Mouse (Mus musculus) kidney, adult 11 months (tissue): ENCODE measurements at regions not wholly inside any gene's neighbourhood (a gene's known extent, or its start where the extent isn't known, plus 50 kb on each side); places are given as distances from the start of the nearest gene placed in this dataset.

Experiments used
- DNase-seq: peaks from one replicate; pipeline ENCODE4 v3.0.0; 2022

DNA sequence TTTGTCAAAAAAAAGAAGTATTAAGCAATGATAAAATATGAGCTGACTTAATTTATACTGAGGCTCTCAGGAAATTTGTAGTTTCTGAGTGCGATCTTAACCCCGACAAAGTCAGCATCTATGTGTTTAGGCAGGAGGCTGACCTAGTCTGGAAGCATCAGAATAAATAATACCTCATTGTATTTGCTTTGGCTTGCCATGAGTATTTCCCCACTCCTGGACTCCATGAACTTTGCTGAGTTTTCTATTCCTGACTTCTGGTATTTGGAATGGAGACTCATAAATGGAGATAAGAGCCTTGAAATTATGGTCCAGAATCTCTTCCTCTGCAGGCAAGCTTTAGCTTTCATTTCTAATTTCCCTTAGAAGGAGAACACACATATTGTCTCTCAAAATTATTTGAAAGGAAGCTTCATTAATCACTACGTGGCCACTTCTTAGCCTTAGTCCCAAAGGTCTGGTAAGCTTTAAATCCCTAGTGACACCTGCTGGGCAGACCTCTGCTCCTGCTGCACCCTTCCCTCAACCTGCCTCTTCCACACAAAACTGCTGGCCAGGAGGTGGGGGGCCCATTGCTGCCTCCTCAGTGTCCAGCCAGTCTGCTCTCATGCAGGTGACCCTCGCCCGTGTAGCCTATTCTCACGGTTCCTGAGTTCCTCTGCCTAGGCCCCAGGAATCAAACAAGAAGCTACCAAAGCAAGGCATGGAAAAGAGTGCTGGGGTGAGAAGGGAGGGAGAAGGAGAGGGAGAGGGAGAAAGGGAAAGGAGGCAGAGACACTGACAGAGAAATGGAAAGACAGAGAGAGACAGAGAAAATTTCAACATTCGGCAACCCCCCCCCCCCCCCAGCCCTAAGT lies 173.6 kb upstream of the Klf12 start:
- peak; percentile 58 for DNase-seq

- DNase-seq: no peak
These were observed 161.7 kb upstream of the Klf12 start for GRCm38 (mm10) chr14:100446130-100446529.

GRCm38 (mm10) chr14:100444848-100445247 lies 160.4 kb upstream of the Klf12 start:
- no peak for DNase-seq

- DNase-seq: no peak
These were observed 159.6 kb upstream of the Klf12 start for GRCm38 (mm10) chr14:100444099-100444498.

- DNase-seq: no peak
These were observed 153.1 kb upstream of the Klf12 start for GRCm38 (mm10) chr14:100437552-100437951.

GRCm38 (mm10) chr14:100429662-100430061 lies 145.2 kb upstream of the Klf12 start:
- DNase-seq: no peak

- no peak for DNase-seq
These were observed 141.9 kb upstream of the Klf12 start for GRCm38 (mm10) chr14:100426399-100426798.

- no peak for DNase-seq
These were observed 139.3 kb upstream of the Klf12 start for GRCm38 (mm10) chr14:100423790-100424189.

DNA sequence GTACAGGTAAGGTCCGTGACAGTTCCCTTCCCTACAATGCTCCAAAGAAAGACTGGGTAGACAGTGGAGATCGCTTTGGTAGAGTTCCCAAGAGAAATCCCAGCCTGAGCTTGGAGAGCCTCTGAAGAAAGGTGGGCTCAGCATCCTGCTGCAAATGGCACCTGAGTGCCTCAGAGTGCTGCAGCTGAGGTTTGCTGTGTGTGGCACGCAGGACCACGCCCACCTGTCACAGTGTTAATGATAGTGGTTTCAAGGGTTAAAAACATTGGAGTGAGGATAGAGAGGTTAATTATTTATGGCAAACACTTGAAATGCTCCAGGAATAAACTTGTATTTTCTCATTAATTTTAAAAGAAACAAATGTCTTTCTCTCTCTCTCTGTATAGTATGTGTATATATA lies 137.2 kb upstream of the Klf12 start:
- peak; percentile 28 for DNase-seq

- DNase-seq: no peak
These were observed 130.6 kb upstream of the Klf12 start for GRCm38 (mm10) chr14:100415099-100415498.

DNA sequence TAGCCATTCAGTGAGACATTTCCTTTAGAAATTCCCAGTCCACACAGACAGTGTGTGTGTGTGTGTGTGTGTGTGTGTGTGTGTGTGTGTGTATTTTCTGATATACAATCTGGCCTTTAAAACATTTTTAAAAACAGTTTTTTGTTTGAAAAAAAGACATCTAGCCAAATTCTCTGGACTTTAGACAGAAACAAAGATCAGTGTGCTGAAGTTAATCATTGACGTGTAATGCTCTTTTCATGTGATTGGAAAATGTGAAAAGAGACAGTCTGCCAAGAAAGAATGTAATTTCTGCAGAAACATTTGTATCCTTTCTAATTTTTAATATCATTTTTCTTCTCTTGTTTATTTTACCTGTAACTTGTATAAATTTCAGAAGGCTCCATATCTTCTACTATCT lies 127.7 kb upstream of the Klf12 start:
- DNase-seq: no peak

GRCm38 (mm10) chr14:100397191-100397590 lies 112.7 kb upstream of the Klf12 start:
- DNase-seq: no peak

- DNase-seq: no peak
These were observed 90.9 kb upstream of the Klf12 start for GRCm38 (mm10) chr14:100375218-100375983.

GRCm38 (mm10) chr14:100374494-100375217 lies 90.2 kb upstream of the Klf12 start:
- DNase-seq: no peak

DNA sequence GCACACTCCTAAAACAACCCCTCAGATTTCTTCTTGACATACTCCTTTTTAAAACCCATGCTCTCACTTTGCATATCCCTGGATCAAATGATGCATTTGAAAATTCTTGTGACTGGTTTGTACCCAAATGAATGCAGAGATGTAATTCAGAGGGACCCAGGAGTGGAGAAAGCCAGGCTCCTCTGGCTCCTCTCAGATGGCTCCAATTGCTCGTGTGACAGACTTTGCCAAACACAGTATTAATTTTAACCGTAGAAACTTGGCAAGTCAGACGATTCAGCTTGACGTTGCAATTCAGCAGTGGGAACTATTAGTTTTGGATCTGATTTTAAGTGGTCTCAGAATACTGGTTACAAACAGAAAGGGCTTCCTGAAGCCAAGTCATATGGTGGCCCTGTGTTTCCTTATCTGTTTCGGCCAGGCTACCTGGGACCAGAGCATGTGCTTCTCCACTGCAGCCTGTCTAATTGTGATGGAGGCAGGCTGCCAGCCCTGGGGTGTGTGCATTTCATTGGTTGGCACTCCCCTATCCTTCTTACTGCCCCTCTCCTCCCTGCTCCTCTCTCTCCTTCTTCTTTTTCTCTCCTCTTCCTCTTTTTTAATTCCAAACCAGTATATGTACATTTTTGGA lies 81.9 kb upstream of the Klf12 start:
- DNase-seq: no peak

GRCm38 (mm10) chr14:100362786-100363185 lies 78.3 kb upstream of the Klf12 start:
- DNase-seq: peak; percentile 32

DNA sequence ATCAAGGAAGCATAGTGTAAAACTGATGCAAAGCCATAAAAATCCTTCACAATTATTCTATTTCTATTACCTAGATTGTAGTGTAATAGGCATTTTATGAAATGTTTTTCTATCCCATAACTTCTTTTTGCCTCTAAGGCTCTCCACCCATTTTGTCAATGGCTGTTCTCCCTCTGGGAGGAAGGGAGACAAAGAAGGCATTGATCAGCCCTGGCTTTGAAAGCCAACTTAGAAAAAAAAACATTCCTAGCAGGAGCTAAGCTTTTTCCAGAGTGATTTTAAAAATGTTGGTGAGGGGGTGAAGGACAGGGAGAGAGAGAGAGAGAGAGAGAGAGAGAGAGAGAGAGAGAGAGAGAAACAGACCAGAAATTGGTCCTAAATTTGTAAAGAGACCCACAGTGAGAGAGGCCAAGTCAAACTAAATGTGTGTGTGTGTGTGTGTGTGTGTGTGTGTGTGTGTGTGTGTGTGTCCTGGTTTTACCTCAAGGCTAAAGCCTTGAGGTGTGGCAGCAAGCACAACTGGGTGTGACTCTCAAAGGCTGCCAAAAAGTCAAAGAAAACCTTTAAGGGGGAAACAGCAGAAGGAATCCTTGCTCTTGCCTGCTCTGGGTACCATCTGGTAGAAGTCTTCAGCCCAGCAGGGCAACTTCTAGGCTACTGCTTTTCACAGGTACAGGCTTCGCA lies 77.0 kb upstream of the Klf12 start:
- DNase-seq: no peak

DNA sequence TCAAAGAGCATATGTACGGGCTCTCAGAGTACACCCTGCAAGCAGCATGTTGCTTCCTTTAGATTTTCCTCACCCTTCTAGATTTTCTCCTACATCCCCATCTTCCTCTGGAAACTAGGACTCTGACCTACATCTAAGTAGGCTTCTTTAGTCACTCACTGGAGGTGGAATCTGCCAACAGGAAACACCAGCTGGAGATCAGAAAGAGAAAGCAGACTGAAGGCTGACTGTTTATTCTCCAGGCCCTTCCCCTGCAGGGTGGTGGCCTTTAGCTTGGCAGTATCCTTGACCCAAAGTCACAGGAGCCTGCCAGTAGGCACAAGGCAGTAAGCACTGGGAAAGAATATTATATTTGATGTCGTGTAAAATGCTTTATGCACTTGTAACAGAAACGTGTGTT lies 75.4 kb upstream of the Klf12 start:
- no peak for DNase-seq

DNA sequence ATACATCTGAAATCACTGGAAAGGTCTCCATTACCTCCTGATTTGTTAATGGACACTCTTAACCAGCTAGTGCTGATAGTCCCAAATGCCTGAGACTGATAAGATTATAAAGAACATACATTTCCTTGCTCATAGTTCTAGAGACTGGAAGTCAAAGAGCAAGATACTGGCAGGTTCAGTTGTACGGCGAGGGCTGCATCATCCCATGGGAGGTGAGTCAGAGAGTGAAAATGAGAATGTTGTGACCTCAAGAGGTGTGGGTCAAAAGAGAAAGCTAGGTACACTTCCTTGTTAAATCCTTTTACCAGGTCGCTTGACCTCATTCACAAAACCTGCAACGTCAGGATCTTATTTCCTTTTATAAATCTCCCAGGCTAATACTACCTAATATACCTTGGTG lies 72.7 kb upstream of the Klf12 start:
- no peak for DNase-seq

- no peak for DNase-seq
These were observed 69.0 kb upstream of the Klf12 start for GRCm38 (mm10) chr14:100353508-100353907.

DNA sequence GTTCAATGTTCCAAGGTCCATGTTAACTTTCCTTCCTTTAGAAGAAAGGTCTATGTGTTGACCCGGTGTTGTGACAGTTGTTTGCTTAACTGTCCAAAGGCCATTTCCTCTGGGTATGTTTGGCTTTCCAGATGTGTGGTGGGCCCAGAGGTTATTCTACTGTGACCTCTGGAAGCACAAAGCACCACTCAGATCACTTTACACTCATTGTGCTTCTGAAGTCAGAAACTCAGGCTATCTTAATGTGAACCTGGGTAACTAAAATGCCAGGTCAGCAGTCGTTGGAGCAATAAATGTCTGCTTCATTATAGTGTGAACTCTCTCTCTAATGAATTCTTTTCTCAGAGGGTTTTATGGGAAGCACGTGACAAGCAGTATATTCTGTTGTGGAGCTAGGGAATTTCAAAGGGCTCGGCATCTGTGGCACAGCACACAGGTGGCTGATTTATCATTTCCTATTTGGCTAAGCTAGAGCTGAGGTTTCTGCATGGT lies 68.5 kb upstream of the Klf12 start:
- no peak for DNase-seq

GRCm38 (mm10) chr14:100351004-100351403 lies 66.5 kb upstream of the Klf12 start:
- no peak for DNase-seq
